ENCODE assay signal across 8 mouse cellular contexts in genomic region chr13:21754294-21755001, GRCm38 (mm10). TPM values are rescaled to one million over a fixed set of nuclear protein-coding genes. Genes with fewer than 3 reads are reported as not detected.
DNase-seq lines count a peak whose midpoint lies in the region; ATAC-seq and TF ChIP-seq lines count a peak whose summit lies in the region.
"Not testable (repeated sequence)": the region's sequence is repeated elsewhere in the genome, so short reads cannot be mapped to it uniquely, and the experiment has no call there.

No protein-coding gene starts in this region.

- DNase-seq in ES-CJ7 (ENCODE audit: low read depth, low spot score), result peak; percentile 76
- DNase-seq in c-Kit-positive CD71-negative TER-119-negative erythroid progenitor cells, embryonic 14.5 days (ENCODE audit: low read depth), result peak; percentile 50
- not testable (repeated sequence) for DNase-seq in forebrain, embryonic 11.5 days (ENCODE audit: low spot score)
- peak; percentile 67 for DNase-seq in hindbrain, embryonic 11.5 days (ENCODE audit: low spot score)
- peak; percentile 17 to 42 for DNase-seq in left cerebral cortex, adult 18-20 months (ENCODE audit: low spot score in 2 of 2)
- DNase-seq in lung, postnatal 0 days (ENCODE audit: low spot score), result peak; percentile 58
- DNase-seq in thymus, postnatal 0 days (ENCODE audit: low spot score), result peak; percentile 60

- WGBS in forebrain, embryonic 11.5 days, result under 1% methylated on average over 23 of the region's 26 CpGs
- WGBS in hindbrain, embryonic 11.5 days, result under 1% methylated on average over 10 of the region's 26 CpGs
- WGBS in lung, postnatal 0 days, result under 1% methylated on average over 9 of the region's 26 CpGs
- under 1% methylated on average over 26 of the region's 26 CpGs for WGBS in neural tube, embryonic 13.5 days

- peak overlapping the region; percentile 41 for H3K4me3 ChIP-seq in forebrain, embryonic 11.5 days (ENCODE audit: low read depth, low read length)
- H3K4me3 ChIP-seq in hindbrain, embryonic 11.5 days (ENCODE audit: low read depth, low read length), result peak overlapping the region; percentile 39
- peak overlapping the region; percentile 52 for H3K4me3 ChIP-seq in lung, postnatal 0 days (ENCODE audit: low read depth, low read length)
- peak overlapping the region; percentile 47 for H3K4me3 ChIP-seq in neural tube, embryonic 13.5 days

- not testable (repeated sequence) for H3K27me3 ChIP-seq in forebrain, embryonic 11.5 days (ENCODE audit: control insufficient read depth, insufficient read depth, low read length); hindbrain, embryonic 11.5 days (ENCODE audit: control insufficient read depth, insufficient read depth, low read length); lung, postnatal 0 days (replicated peaks; ENCODE audit: insufficient read depth, low read length); neural tube, embryonic 13.5 days

- peak overlapping the region; percentile 92 for H3K27ac ChIP-seq in forebrain, embryonic 11.5 days (ENCODE audit: low read depth, low read length)
- H3K27ac ChIP-seq in hindbrain, embryonic 11.5 days (ENCODE audit: low read depth, low read length), result peak overlapping the region; percentile 82
- peak overlapping the region; percentile 75; the same call in 1 of the 2 replicates for H3K27ac ChIP-seq in lung, postnatal 0 days (ENCODE audit: low read length)
- H3K27ac ChIP-seq in neural tube, embryonic 13.5 days (replicated peaks), result peak overlapping the region; percentile 87

- 0 out of 2 replicates have a peak, but pooled peaks have one; percentile 0 for ATAC-seq in forebrain, embryonic 11.5 days (replicated peaks; ENCODE audit: low FRiP score)
- peak; percentile 13 for ATAC-seq in hindbrain, embryonic 11.5 days (ENCODE audit: low FRiP score)
- ATAC-seq in lung, postnatal 0 days, result peak; percentile 15; the same call in 1 of the 2 replicates
- ATAC-seq in neural tube, embryonic 13.5 days (ENCODE audit: low read depth), result peak; percentile 20

- not testable (repeated sequence) for H3K4me1 ChIP-seq in forebrain, embryonic 11.5 days (replicated peaks; ENCODE audit: control insufficient read depth, insufficient read depth, low read length); hindbrain, embryonic 11.5 days (replicated peaks; ENCODE audit: control insufficient read depth, insufficient read depth, low read length); lung, postnatal 0 days (ENCODE audit: insufficient read depth, low read depth, low read length)
- peaks cover 23% of the 10 kb centered on the region for H3K4me1 ChIP-seq in neural tube, embryonic 13.5 days (replicated peaks)

- H3K9ac ChIP-seq in forebrain, embryonic 11.5 days (ENCODE audit: low read length), result peak overlapping the region; percentile 67
- peak overlapping the region; percentile 28; the same call in 1 of the 2 replicates for H3K9ac ChIP-seq in hindbrain, embryonic 11.5 days (ENCODE audit: low read depth, low read length)
- H3K9ac ChIP-seq in lung, postnatal 0 days (replicated peaks; ENCODE audit: low read depth), result 0 out of 2 replicates have a peak overlapping the region, but pooled peaks have one; percentile 9
- H3K9ac ChIP-seq in neural tube, embryonic 13.5 days, result peak overlapping the region; percentile 67

- TF ChIP-seq CTCF in lung, postnatal 0 days (IDR thresholded peaks at IDR 0.05), result not testable (repeated sequence)

- not testable (repeated sequence) for H3K36me3 ChIP-seq in forebrain, embryonic 11.5 days (ENCODE audit: control insufficient read depth, insufficient read depth, low read length); hindbrain, embryonic 11.5 days (ENCODE audit: control insufficient read depth, insufficient read depth, low read length); lung, postnatal 0 days (ENCODE audit: insufficient read depth, low read length); neural tube, embryonic 13.5 days

- TF ChIP-seq EP300 in lung, postnatal 0 days (IDR thresholded peaks at IDR 0.05), result not testable (repeated sequence)

- peak overlapping the region; percentile 51 for H3K4me2 ChIP-seq in forebrain, embryonic 11.5 days (ENCODE audit: low read depth, low read length, severe bottlenecking)
- peak overlapping the region; percentile 41 for H3K4me2 ChIP-seq in hindbrain, embryonic 11.5 days (replicated peaks; ENCODE audit: low read depth, low read length)
- peak overlapping the region; percentile 66 for H3K4me2 ChIP-seq in lung, postnatal 0 days (replicated peaks; ENCODE audit: low read depth, low read length)
- peak overlapping the region; percentile 76 for H3K4me2 ChIP-seq in neural tube, embryonic 13.5 days

- H3K9me3 ChIP-seq in forebrain, embryonic 11.5 days (ENCODE audit: control insufficient read depth, low read length); hindbrain, embryonic 11.5 days (ENCODE audit: control insufficient read depth, low read length); lung, postnatal 0 days (ENCODE audit: low read length); neural tube, embryonic 13.5 days: not testable (repeated sequence)

RNA-seq across cellular contexts. Expression of gene Hist1h2bn, which starts 0.5 kb away (rescaled TPM):
- polyA plus RNA-seq in forebrain, embryonic 11.5 days (2014; fragmentation: Nextera tagmentation; extraction: Ambion mirVana), result 1.9 and 2.5 TPM in 2 replicates
- polyA plus RNA-seq in hindbrain, embryonic 11.5 days (2014; fragmentation: Nextera tagmentation; extraction: Ambion mirVana), result 0.67 and 2.2 TPM in 2 replicates
- total RNA-seq in left cerebral cortex, adult 18-20 months (2021), result 1 to 10 TPM; 6.3 to 9.2 TPM
- 1.1 and 1.3 TPM in 2 replicates for polyA plus RNA-seq in lung, postnatal 0 days (2015; fragmentation: Nextera tagmentation; extraction: Ambion mirVana)
- polyA plus RNA-seq in neural tube, embryonic 13.5 days (2015; fragmentation: Nextera tagmentation; extraction: Ambion mirVana), result 0.73 and 1.1 TPM in 2 replicates
- polyA plus RNA-seq in thymus, postnatal 0 days (2015; fragmentation: Nextera tagmentation; extraction: Ambion mirVana), result 22.7 and 35.8 TPM in 2 replicates

RNA-seq across cellular contexts. Expression of gene Hist1h2ak, which starts 0.8 kb away (rescaled TPM):
- polyA plus RNA-seq in forebrain, embryonic 11.5 days (2014; fragmentation: Nextera tagmentation; extraction: Ambion mirVana), result 11.0 and 12.5 TPM in 2 replicates
- polyA plus RNA-seq in hindbrain, embryonic 11.5 days (2014; fragmentation: Nextera tagmentation; extraction: Ambion mirVana), result 4.9 and 6.5 TPM in 2 replicates
- total RNA-seq in left cerebral cortex, adult 18-20 months (2021), result 10 to 100 TPM; 10.2 to 19.7 TPM
- 7.5 and 9.4 TPM in 2 replicates for polyA plus RNA-seq in lung, postnatal 0 days (2015; fragmentation: Nextera tagmentation; extraction: Ambion mirVana)
- polyA plus RNA-seq in neural tube, embryonic 13.5 days (2015; fragmentation: Nextera tagmentation; extraction: Ambion mirVana), result 6.0 and 7.6 TPM in 2 replicates
- polyA plus RNA-seq in thymus, postnatal 0 days (2015; fragmentation: Nextera tagmentation; extraction: Ambion mirVana), result 162 and 249 TPM in 2 replicates

RNA-seq across cellular contexts. Expression of gene Hist1h4k, which starts 4.1 kb away (rescaled TPM):
- polyA plus RNA-seq in forebrain, embryonic 11.5 days (2014; fragmentation: Nextera tagmentation; extraction: Ambion mirVana), result 4.4 TPM in 2 replicates
- 2.4 and 8.0 TPM in 2 replicates for polyA plus RNA-seq in hindbrain, embryonic 11.5 days (2014; fragmentation: Nextera tagmentation; extraction: Ambion mirVana)
- 100 to 1,000 TPM; 420 to 436 TPM for total RNA-seq in left cerebral cortex, adult 18-20 months (2021)
- 0.84 and 0.89 TPM in 2 replicates for polyA plus RNA-seq in lung, postnatal 0 days (2015; fragmentation: Nextera tagmentation; extraction: Ambion mirVana)
- polyA plus RNA-seq in neural tube, embryonic 13.5 days (2015; fragmentation: Nextera tagmentation; extraction: Ambion mirVana), result 0.84 and 3.9 TPM in 2 replicates
- 16.8 and 24.8 TPM in 2 replicates for polyA plus RNA-seq in thymus, postnatal 0 days (2015; fragmentation: Nextera tagmentation; extraction: Ambion mirVana)

RNA-seq across cellular contexts. Expression of gene Hist1h4j, which starts 19.6 kb away (rescaled TPM):
- 1.2 and 1.6 TPM in 2 replicates for polyA plus RNA-seq in forebrain, embryonic 11.5 days (2014; fragmentation: Nextera tagmentation; extraction: Ambion mirVana)
- 0.94 and 1.4 TPM in 2 replicates for polyA plus RNA-seq in hindbrain, embryonic 11.5 days (2014; fragmentation: Nextera tagmentation; extraction: Ambion mirVana)
- 10 to 100 TPM; 21.0 to 22.9 TPM for total RNA-seq in left cerebral cortex, adult 18-20 months (2021)
- not detected in 2 replicates for polyA plus RNA-seq in lung, postnatal 0 days (2015; fragmentation: Nextera tagmentation; extraction: Ambion mirVana)
- 1.0 and 1.7 TPM in 2 replicates for polyA plus RNA-seq in neural tube, embryonic 13.5 days (2015; fragmentation: Nextera tagmentation; extraction: Ambion mirVana)
- 1.0 and 1.8 TPM in 2 replicates for polyA plus RNA-seq in thymus, postnatal 0 days (2015; fragmentation: Nextera tagmentation; extraction: Ambion mirVana)

RNA-seq across cellular contexts. Expression of gene Hist1h1b, which starts 26.0 kb away (rescaled TPM):
- polyA plus RNA-seq in forebrain, embryonic 11.5 days (2014; fragmentation: Nextera tagmentation; extraction: Ambion mirVana), result 20.4 and 20.6 TPM in 2 replicates
- polyA plus RNA-seq in hindbrain, embryonic 11.5 days (2014; fragmentation: Nextera tagmentation; extraction: Ambion mirVana), result 19.1 TPM in 2 replicates
- total RNA-seq in left cerebral cortex, adult 18-20 months (2021), result 1 to 10 TPM; 8.4 to 9.0 TPM
- polyA plus RNA-seq in lung, postnatal 0 days (2015; fragmentation: Nextera tagmentation; extraction: Ambion mirVana), result 1.4 and 2.4 TPM in 2 replicates
- 3.2 and 5.8 TPM in 2 replicates for polyA plus RNA-seq in neural tube, embryonic 13.5 days (2015; fragmentation: Nextera tagmentation; extraction: Ambion mirVana)
- 71.7 and 80.7 TPM in 2 replicates for polyA plus RNA-seq in thymus, postnatal 0 days (2015; fragmentation: Nextera tagmentation; extraction: Ambion mirVana)

Comparison
In these comparisons a context has a peak if more than half of its experiments do, and no peak if none do; other contexts are left out.
1. H3K9ac ChIP-seq: peak in every context shown above with its lines; median percentile 67 in forebrain, embryonic 11.5 days; 67 in neural tube, embryonic 13.5 days; 28 in hindbrain, embryonic 11.5 days; 9 in lung, postnatal 0 days.
2. RNA of gene Hist1h2ak, which starts 0.8 kb away (polyA plus RNA-seq): 162 to 249 TPM in thymus, postnatal 0 days; 11.0 to 12.5 TPM in forebrain, embryonic 11.5 days, 6.0 to 7.6 TPM in neural tube, embryonic 13.5 days, 7.5 to 9.4 TPM in lung, postnatal 0 days and 4.9 to 6.5 TPM in hindbrain, embryonic 11.5 days; every median in the first group is over 10 times any median in the second.
3. Peak in every context shown above with its lines, with median percentiles within 50 percentile points of each other: ATAC-seq, H3K27ac ChIP-seq, H3K4me2 ChIP-seq and H3K4me3 ChIP-seq.